Mouse (Mus musculus) retina, adult 2 months (tissue): ENCODE measurements around the gene Nppa.
A peak's percentile ranks its signal among the peaks of the same experiment; 100 is the strongest.
"Not testable (repeated sequence)": the region's sequence is repeated elsewhere in the genome, so short reads cannot be mapped to it uniquely, and the experiment has no call there.

Experiments used
- DNase-seq: peaks from one replicate; pipeline ENCODE4 v3.0.0-alpha.2; 2012; ENCODE audit warnings: low read depth, low spot score

Gene Nppa

GRCm38 (mm10) chr4:148011332-148011731 is 10.8 kb downstream of the Nppa start:
- no peak for DNase-seq

- no peak for DNase-seq
These were observed 11.7 kb downstream of the Nppa start for GRCm38 (mm10) chr4:148012216-148012615.

DNA sequence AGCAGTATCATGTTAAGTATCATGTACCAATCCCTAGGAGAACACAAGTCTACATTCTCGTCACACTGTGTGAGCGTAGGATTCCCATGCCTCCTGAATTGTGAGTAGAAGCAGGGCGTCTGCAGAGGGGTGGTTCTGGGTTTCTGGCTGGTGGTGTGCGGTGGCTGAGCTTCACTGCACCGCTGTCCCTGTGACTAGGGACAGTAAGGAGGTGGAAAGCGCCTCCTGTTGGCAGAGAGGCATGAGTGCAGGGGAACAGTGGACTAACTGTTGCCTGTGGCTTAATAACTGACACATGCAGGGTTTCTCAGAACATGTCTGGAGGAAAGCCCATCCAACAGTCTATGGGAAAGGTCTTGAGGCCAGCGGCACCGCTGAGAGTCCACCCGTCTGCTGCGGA is 14.9 kb downstream of the Nppa start:
- no peak for DNase-seq

- DNase-seq, result no peak
These were observed 16.5 kb downstream of the Nppa start for GRCm38 (mm10) chr4:148016981-148017380.

DNA sequence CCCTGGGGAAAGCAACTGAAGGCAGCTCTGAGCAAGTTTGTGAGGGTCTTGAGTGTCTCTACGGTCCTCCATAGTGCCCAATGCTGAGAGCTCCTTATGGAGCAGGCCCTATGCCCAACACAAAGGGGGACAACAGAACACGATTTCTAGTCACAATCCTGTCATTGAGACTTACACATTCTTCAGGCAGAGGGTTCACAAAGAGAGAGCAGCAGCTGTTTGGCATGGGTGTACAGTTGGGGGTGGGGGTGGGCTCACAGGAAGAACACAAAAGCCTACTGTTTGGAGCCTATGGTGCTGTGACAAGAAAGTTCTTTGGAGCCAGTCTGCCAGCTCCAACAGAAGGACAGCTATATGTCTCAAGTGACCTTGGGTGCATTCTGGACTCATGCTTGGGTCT is 17.9 kb downstream of the Nppa start:
- DNase-seq, result no peak

DNA sequence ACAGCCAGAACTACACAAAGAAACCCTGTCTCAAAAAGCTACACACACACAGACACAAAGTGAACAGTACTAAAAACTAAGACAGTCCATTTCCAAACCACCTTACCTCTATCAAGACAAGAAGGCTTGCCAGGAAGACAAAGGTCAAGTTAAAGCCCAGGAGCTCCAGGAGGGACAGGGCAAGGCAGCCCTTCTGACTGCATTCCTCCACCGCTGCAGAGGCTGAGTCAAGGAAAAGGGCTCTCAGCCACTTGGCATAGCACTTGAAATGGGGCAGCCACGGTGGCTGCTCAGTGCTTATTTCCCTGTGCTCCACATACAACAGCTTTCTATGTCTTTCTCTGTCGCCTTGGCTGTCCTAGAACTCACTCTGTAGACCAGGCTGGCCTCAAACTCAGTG is 23.5 kb downstream of the Nppa start:
- no peak for DNase-seq

GRCm38 (mm10) chr4:148029297-148029696 is 28.8 kb downstream of the Nppa start:
- no peak for DNase-seq

GRCm38 (mm10) chr4:148030506-148030905 is 30.0 kb downstream of the Nppa start:
- DNase-seq, result no peak

GRCm38 (mm10) chr4:148033858-148034410 is 33.4 kb downstream of the Nppa start:
- DNase-seq, result no peak

DNA sequence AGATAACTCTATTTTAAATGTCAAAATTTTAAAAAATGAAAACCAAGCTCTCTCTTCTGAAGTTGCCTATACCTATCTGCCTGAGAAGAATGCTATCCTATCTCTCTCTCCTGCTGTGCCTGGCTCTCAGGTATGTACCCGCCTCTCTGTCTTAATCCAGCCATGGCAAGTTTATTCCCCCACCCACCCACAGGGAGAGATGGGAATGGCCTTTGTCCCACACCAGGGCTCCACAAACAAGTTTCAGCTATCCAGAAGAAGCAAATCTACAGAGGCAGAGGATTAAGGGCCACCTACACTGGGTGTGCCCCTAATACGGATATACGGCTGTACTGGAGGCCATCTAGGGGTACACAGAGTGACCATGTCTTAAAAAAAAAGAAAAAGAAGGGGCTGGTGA is 34.9 kb downstream of the Nppa start:
- DNase-seq, result no peak

DNA sequence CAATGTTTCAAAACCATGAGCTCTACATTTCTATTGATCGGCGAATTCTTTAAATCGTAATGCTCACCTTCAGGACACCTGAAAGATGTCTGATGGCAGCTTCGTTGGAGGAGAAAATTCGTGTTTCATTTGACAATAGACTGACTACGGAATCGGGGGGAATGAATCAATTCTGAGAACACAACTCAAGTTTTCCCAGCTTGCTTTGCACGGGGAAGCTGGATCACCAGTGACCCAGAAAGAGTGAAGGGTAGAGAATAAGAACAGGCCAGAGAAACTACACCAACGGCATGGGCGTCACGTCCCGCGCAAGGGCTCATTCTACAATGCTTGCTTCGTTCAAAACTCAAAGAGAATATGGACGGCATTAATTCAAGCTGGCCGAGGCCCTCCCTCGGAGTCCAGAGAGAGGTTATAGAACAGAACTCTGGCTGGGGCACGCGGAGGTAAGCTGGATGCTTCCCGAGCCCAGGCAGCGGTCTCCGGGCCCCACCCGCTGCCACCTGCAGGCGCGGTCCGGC is 37.6 kb downstream of the Nppa start:
- no peak for DNase-seq

- peak; percentile 96 for DNase-seq
These were observed 38.2 kb downstream of the Nppa start, which contains the start of the genes Clcn6 and Mthfr for GRCm38 (mm10) chr4:148038600-148039253. Gene Clcn6, minus strand, starts transcription at chr4:148038821. Gene Mthfr, plus strand, starts transcription at chr4:148039077.

DNA sequence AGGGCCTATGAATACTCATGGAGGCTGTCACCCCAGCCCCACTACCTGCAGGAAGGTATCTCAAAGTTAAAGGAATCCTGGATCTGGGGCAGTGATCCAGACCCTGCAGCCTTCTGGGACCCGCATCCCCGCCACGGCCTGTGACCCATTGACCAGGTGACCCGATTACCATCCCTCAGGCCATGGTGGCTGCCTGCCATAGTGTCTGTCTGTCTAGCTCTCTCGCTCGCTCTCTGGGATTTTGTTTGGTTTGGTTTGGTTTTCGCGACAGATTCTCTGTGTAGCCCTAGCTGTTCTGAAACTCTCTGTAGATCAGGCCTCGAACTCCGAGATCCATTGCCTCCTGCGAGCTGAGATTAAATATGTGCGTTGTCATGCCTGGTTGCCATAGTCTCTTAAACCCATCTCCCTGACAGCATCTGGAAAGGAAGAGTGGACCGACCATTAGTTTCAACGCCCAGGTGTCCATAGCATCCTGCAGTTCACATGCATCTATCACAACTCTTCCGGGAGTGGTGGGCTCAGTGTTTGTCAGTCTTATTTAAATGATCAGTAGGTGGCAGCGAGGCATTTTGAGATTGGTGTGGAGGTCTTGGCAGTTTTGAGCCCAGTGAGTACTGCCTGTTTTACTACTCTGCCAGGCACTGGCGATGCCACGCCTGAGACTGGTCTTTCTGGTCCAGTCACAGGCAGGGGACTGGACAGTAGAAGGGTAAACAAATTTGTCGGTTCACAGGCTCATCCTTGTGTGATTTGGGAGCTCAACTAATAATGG is 38.9 kb downstream of the Nppa start:
- no peak for DNase-seq

GRCm38 (mm10) chr4:148040029-148040830 is 39.7 kb downstream of the Nppa start:
- no peak for DNase-seq

- no peak for DNase-seq
These were observed 40.5 kb downstream of the Nppa start for GRCm38 (mm10) chr4:148040933-148041610.

DNA sequence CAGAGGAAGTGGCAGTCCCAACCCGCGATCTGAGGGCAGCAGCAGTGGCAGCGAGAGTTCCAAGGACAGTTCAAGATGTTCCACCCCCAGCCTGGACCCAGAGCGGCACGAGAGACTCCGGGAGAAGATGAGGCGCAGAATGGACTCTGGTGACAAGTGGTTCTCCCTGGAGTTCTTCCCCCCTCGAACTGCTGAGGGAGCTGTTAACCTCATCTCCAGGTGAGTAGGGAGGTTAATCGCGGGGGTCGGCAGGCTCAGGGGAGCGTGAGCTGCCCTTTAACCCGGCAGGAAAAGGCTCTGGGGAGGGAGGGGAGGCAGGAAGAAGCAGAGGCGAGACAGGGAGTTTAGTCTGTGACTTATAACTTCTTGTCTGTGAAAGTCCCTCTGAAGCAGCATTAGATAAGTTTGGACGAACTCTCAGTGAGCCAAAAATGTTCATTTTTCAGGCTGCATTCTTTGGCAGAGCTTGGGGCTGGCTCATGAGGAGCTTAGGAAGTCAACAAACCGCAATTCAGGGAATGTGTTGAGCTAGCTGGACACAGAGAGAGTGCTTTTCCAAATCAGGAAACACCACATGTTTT is 41.2 kb downstream of the Nppa start:
- no peak for DNase-seq

GRCm38 (mm10) chr4:148043327-148043726 is 42.8 kb downstream of the Nppa start:
- not testable (repeated sequence) for DNase-seq

DNA sequence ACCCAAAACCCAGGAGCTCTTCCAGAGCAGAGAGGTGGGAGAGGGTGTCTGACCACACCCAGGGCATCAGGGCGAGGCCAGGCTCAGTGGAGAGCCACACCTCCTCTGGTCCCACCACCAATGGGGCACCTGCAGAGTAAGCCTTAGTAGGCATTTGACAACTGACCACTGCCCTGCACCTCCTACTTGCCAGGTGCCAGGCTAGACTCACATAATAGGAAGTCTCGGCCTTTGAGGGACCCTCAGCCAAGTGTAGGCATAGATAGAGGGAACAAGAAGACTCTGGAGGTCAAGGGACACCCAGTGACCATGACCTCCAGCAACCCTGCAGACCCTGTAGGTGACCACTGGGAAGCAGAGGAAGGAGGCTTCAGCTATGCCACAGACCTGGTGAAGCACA is 43.6 kb downstream of the Nppa start:
- no peak for DNase-seq

GRCm38 (mm10) chr4:148046450-148047031 is 46.0 kb downstream of the Nppa start:
- DNase-seq, result no peak

DNA sequence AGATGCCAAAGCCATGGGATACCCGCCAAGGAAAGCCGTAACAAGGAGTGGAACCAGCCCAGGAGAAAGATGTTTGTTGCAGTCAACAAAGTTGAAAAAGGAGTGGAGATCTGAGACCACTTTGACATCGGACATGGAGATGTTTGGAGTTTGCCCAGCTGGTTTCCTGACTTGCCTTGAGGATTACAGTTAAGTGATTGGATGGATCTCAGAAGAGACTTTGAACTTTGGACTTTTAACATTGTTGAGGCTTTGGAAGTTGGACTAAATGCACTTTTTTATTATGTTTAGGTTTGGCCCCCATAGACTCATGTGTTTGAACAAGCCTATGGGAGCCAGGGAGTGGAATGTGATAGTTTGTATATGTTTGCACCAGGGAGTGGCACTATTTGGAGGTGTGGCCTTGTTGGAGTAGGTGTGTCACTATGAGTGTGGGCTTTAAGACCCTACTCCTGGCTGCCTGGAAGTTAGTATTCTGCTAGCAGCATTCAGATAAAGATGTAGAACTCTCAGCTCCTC is 49.9 kb downstream of the Nppa start:
- DNase-seq, result not testable (repeated sequence)
